Mouse (Mus musculus) limb, embryonic 15.5 days (tissue): ENCODE results near the gene Flnb. TPM values are rescaled to one million over a fixed set of nuclear protein-coding genes. Genes with fewer than 3 reads are reported as not detected.

ENCODE experiments used
- ATAC-seq: fragments of 200-750 bp; cut with Nextera tagmentation; 2 replicates; pipeline ENCODE4 v1.8.0; 2017; ENCODE audit warnings: low read depth, moderate TSS enrichment; ENCODE audit not compliant: insufficient number of reproducible peaks, low FRiP score, low TSS enrichment
- H3K27ac ChIP-seq: fragments of 300-500 bp; sonication (generic); 2 replicates; pipeline ENCODE4 v1.5.1; 2015; ENCODE audit warnings: moderate library complexity, mild to moderate bottlenecking, inconsistent platforms
- H3K27me3 ChIP-seq: fragments of 300-500 bp; sonication (generic); 2 replicates; pipeline ENCODE4 v1.6.1; 2015; ENCODE audit warnings: inconsistent platforms
- H3K36me3 ChIP-seq: fragments of 300-500 bp; sonication (generic); 2 replicates; pipeline ENCODE4 v1.6.1; 2015; ENCODE audit warnings: inconsistent platforms
- H3K4me1 ChIP-seq: fragments of 300-500 bp; sonication (generic); 2 replicates; pipeline ENCODE4 v1.6.1; 2015; ENCODE audit warnings: inconsistent platforms
- H3K4me2 ChIP-seq: fragments of 300-500 bp; sonication (generic); 2 replicates; pipeline ENCODE4 v1.6.1; 2015; ENCODE audit warnings: mild to moderate bottlenecking, inconsistent platforms
- H3K4me3 ChIP-seq: fragments of 300-500 bp; sonication (generic); 2 replicates; pipeline ENCODE4 v1.5.1; 2015; ENCODE audit warnings: mild to moderate bottlenecking, inconsistent platforms
- H3K9ac ChIP-seq: fragments of 300-500 bp; sonication (generic); 2 replicates; pipeline ENCODE4 v1.6.1; 2015; ENCODE audit warnings: inconsistent platforms
- H3K9me3 ChIP-seq: fragments of 300-500 bp; sonication (generic); 2 replicates; pipeline ENCODE4 v1.6.1; 2016; ENCODE audit warnings: inconsistent platforms
- WGBS: fragments of 180-500 bp; shearing (Covaris S2); methylation state at CpG from one replicate; pipeline ENCODE4 v1.1.7; 2015; 5-methylcytosine and 5-hydroxymethylcytosine counted together
- polyA plus RNA-seq: library from polyadenylated mRNA; unstranded; fragments of >200 nt; fragmentation: Nextera tagmentation; extraction: Ambion mirVana; gene quantifications from 2 replicates; pipeline ENCODE4 v1.2.1, GENCODE M21; 2015

Flnb gene
- polyA plus RNA-seq, 1 experiment from 2014 or later, result 33.0 TPM

GRCm38 (mm10) chr14:7913842-7914241 is 96.1 kb downstream of the Flnb start:
- no peak overlapping the region for H3K4me2 ChIP-seq
- H3K27ac ChIP-seq, result peak overlapping the region; percentile 27; the same call in 1 of the 2 replicates
- H3K27me3 ChIP-seq, result no peaks in the 10 kb centered on the region
- H3K9me3 ChIP-seq, result no peaks in the 10 kb centered on the region
- no peak overlapping the region for H3K4me3 ChIP-seq
- peaks cover 15% of the 10 kb centered on the region; the same call in 1 of the 2 replicates for H3K4me1 ChIP-seq
- H3K9ac ChIP-seq, result no peak overlapping the region
- peaks cover 76% of the 10 kb centered on the region for H3K36me3 ChIP-seq
- 49% methylated on average over 7 of the region's 7 CpGs for WGBS
- no peak for ATAC-seq

GRCm38 (mm10) chr14:7914461-7914860 is 96.7 kb downstream of the Flnb start:
- H3K27ac ChIP-seq, result no peak overlapping the region

GRCm38 (mm10) chr14:7918150-7918991 is 100.6 kb downstream of the Flnb start:
- H3K36me3 ChIP-seq, result peaks cover 85% of the 10 kb centered on the region
- H3K9ac ChIP-seq, result no peak overlapping the region
- H3K4me1 ChIP-seq, result 0 out of 2 replicates have a peak, but pooled peaks cover 6% of the 10 kb centered on the region
- 76% methylated on average over 6 of the region's 6 CpGs for WGBS
- H3K27me3 ChIP-seq, result no peaks in the 10 kb centered on the region
- no peaks in the 10 kb centered on the region for H3K9me3 ChIP-seq
- H3K27ac ChIP-seq, result no peak overlapping the region
- H3K4me3 ChIP-seq, result no peak overlapping the region
- ATAC-seq, result no peak
- H3K4me2 ChIP-seq, result no peak overlapping the region

More at GRCm38 (mm10) chr14:7914461-7914860, 96.7 kb downstream of the Flnb start:
- peaks cover 15% of the 10 kb centered on the region; the same call in 1 of the 2 replicates for H3K4me1 ChIP-seq
- ATAC-seq, result no peak
- no peaks in the 10 kb centered on the region for H3K27me3 ChIP-seq
- peaks cover 80% of the 10 kb centered on the region for H3K36me3 ChIP-seq
- WGBS, result 46% methylated on average over 4 of the region's 4 CpGs
- H3K9me3 ChIP-seq, result no peaks in the 10 kb centered on the region
- H3K4me3 ChIP-seq, result no peak overlapping the region
- no peak overlapping the region for H3K4me2 ChIP-seq
- no peak overlapping the region for H3K9ac ChIP-seq

GRCm38 (mm10) chr14:7919309-7919708 is 101.6 kb downstream of the Flnb start:
- no peak overlapping the region for H3K9ac ChIP-seq
- no peaks in the 10 kb centered on the region for H3K9me3 ChIP-seq
- H3K4me3 ChIP-seq, result no peak overlapping the region
- 88% methylated on average over 5 of the region's 5 CpGs for WGBS
- no peaks in the 10 kb centered on the region for H3K4me1 ChIP-seq
- no peak for ATAC-seq
- no peaks in the 10 kb centered on the region for H3K27me3 ChIP-seq
- H3K4me2 ChIP-seq, result no peak overlapping the region
- H3K27ac ChIP-seq, result no peak overlapping the region
- peaks cover 89% of the 10 kb centered on the region for H3K36me3 ChIP-seq

- no peaks in the 10 kb centered on the region for H3K4me1 ChIP-seq
- no peak overlapping the region for H3K4me2 ChIP-seq
- WGBS, result 73% methylated on average over 4 of the region's 4 CpGs
- no peaks in the 10 kb centered on the region for H3K27me3 ChIP-seq
- H3K9ac ChIP-seq, result no peak overlapping the region
- no peak overlapping the region for H3K27ac ChIP-seq
- H3K9me3 ChIP-seq, result no peaks in the 10 kb centered on the region
- ATAC-seq, result no peak
- peaks cover 84% of the 10 kb centered on the region for H3K36me3 ChIP-seq
- no peak overlapping the region for H3K4me3 ChIP-seq
Observed at GRCm38 (mm10) chr14:7919921-7920320, 102.2 kb downstream of the Flnb start.

GRCm38 (mm10) chr14:7921459-7921858 is 103.7 kb downstream of the Flnb start:
- no peak overlapping the region for H3K4me2 ChIP-seq
- H3K36me3 ChIP-seq, result peaks cover 84% of the 10 kb centered on the region
- no peak overlapping the region for H3K27ac ChIP-seq
- H3K4me1 ChIP-seq, result no peaks in the 10 kb centered on the region
- no peak for ATAC-seq
- no peak overlapping the region for H3K9ac ChIP-seq
- H3K4me3 ChIP-seq, result no peak overlapping the region
- no peaks in the 10 kb centered on the region for H3K27me3 ChIP-seq
- H3K9me3 ChIP-seq, result no peaks in the 10 kb centered on the region
- 72% methylated on average over 5 of the region's 5 CpGs for WGBS

GRCm38 (mm10) chr14:7923635-7924034 is 105.9 kb downstream of the Flnb start:
- Histone ChIP-seq H3K4me2 (no peak overlapping the region), H3K9ac (no peak overlapping the region), H3K9me3 (no peaks in the 10 kb centered on the region), H3K4me3 (no peak overlapping the region), H3K27me3 (no peaks in the 10 kb centered on the region), H3K27ac (no peak overlapping the region), H3K36me3 (peaks cover 76% of the 10 kb centered on the region), H3K4me1 (no peaks in the 10 kb centered on the region)
- ATAC-seq, result no peak

GRCm38 (mm10) chr14:7928362-7928761 is 110.6 kb downstream of the Flnb start:
- 57% methylated on average over 1 of the region's 1 CpGs for WGBS
- peaks cover 85% of the 10 kb centered on the region for H3K36me3 ChIP-seq

GRCm38 (mm10) chr14:7929029-7929428 is 111.3 kb downstream of the Flnb start:
- H3K4me1 ChIP-seq, result peaks cover 6% of the 10 kb centered on the region; the same call in 1 of the 2 replicates
- H3K27ac ChIP-seq, result no peak overlapping the region
- ATAC-seq, result no peak
- peaks cover 85% of the 10 kb centered on the region for H3K36me3 ChIP-seq
- no peak overlapping the region for H3K4me3 ChIP-seq
- no peaks in the 10 kb centered on the region for H3K27me3 ChIP-seq
- 81% methylated on average over 7 of the region's 7 CpGs for WGBS
- H3K9ac ChIP-seq, result no peak overlapping the region
- H3K4me2 ChIP-seq, result no peak overlapping the region
- H3K9me3 ChIP-seq, result no peaks in the 10 kb centered on the region

More at GRCm38 (mm10) chr14:7928362-7928761, 110.6 kb downstream of the Flnb start:
- ATAC-seq, result no peak
- Histone ChIP-seq H3K9ac (no peak overlapping the region), H3K27me3 (no peaks in the 10 kb centered on the region), H3K4me2 (no peak overlapping the region), H3K4me3 (no peak overlapping the region), H3K9me3 (no peaks in the 10 kb centered on the region), H3K27ac (no peak overlapping the region), H3K4me1 (peaks cover 1% of the 10 kb centered on the region; the same call in 1 of the 2 replicates)

GRCm38 (mm10) chr14:7932151-7932550 is 114.4 kb downstream of the Flnb start:
- Histone ChIP-seq H3K4me2 (no peak overlapping the region), H3K27me3 (no peaks in the 10 kb centered on the region), H3K9ac (no peak overlapping the region), H3K4me3 (no peak overlapping the region), H3K4me1 (peaks cover 16% of the 10 kb centered on the region; the same call in 1 of the 2 replicates), H3K27ac (no peak overlapping the region), H3K36me3 (peaks cover 86% of the 10 kb centered on the region), H3K9me3 (no peaks in the 10 kb centered on the region)
- ATAC-seq, result no peak
- 90% methylated on average over 4 of the region's 4 CpGs for WGBS

- Histone ChIP-seq H3K36me3 (peaks cover 75% of the 10 kb centered on the region), H3K27ac (peak overlapping the region; percentile 61), H3K27me3 (no peaks in the 10 kb centered on the region), H3K9me3 (no peaks in the 10 kb centered on the region), H3K4me3 (no peak overlapping the region), H3K4me1 (peaks cover 33% of the 10 kb centered on the region), H3K4me2 (no peak overlapping the region), H3K9ac (no peak overlapping the region)
- 0 out of 2 replicates have a peak, but pooled peaks have one; percentile 9 for ATAC-seq
- WGBS, result 74% methylated on average over 7 of the region's 7 CpGs
Observed at GRCm38 (mm10) chr14:7934166-7934565, 116.4 kb downstream of the Flnb start.

- no peak overlapping the region for H3K4me2 ChIP-seq
- H3K4me1 ChIP-seq, result peaks cover 45% of the 10 kb centered on the region
Observed at GRCm38 (mm10) chr14:7937052-7937630, 119.4 kb downstream of the Flnb start.

More at GRCm38 (mm10) chr14:7937052-7937630, 119.4 kb downstream of the Flnb start:
- WGBS, result 20% methylated on average over 17 of the region's 17 CpGs
- H3K9me3 ChIP-seq, result no peaks in the 10 kb centered on the region
- no peaks in the 10 kb centered on the region for H3K27me3 ChIP-seq
- H3K9ac ChIP-seq, result no peak overlapping the region
- H3K36me3 ChIP-seq, result peaks cover 62% of the 10 kb centered on the region
- H3K27ac ChIP-seq, result peak overlapping the region; percentile 47
- no peak for ATAC-seq
- H3K4me3 ChIP-seq, result no peak overlapping the region
